Mouse (Mus musculus): ENCODE results near the gene Abraxas2. TPM values are rescaled to one million over a fixed set of nuclear protein-coding genes. Genes with fewer than 3 reads are reported as not detected.

Gene Abraxas2
- polyA plus RNA-seq (2014; fragmentation: Nextera tagmentation; extraction: Ambion mirVana): 40.7 and 41.3 TPM in 2 replicates

DNA sequence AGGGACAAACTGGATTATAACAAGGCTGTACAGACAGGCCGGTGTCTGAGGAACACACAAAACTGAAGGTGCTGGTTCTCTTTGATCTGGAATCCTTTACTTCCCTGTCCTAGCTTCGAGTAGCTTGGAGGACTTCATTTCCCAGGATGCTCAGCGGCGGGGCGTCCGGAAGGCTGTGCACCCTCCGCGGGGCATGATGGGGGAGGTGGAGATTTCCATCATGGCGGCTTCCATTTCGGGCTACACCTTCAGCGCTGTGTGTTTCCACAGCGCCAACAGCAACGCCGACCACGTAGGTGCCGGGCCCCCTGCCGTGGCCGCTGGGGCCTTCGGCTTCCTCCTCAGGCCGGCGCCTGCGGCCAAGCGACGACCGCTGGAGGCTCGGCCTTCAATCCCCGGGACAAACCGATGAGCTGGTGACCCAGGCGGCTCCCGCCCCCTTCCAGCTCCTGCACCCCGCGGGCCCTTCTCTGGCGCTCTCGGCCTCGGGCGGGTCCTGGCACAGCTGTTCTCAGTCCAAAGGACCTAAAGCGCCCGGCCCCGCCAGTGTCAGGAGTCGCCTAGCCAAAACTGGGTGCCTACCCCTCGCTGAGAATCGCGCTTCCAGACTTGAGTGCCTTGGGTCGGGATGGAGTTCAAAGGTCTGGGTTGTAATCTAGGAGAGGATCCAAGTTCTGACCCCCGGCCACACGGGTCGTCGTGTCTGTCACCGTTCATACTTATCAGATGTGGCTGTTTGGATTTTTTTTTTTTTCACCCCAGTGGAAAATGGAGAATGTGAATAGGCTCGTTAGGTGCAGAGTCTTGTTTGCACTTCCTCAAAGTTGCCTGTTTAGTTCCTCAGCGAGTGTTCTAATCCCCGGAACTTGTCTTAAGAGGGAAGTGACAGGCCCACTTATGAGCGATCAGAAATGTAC, at the start of gene Abraxas2:
TSS of gene Abraxas2 (plus strand) at position 184 of the 917 bp plus-strand sequence.
- no peaks in the 10 kb centered on the region for H3K27me3 ChIP-seq (ENCODE audit: control insufficient read depth, insufficient read depth, low read length)
- H3K36me3 ChIP-seq (ENCODE audit: control insufficient read depth, insufficient read depth, low read length): no peaks in the 10 kb centered on the region
- H3K9me3 ChIP-seq (ENCODE audit: control insufficient read depth, low read length): no peaks in the 10 kb centered on the region
- H3K9ac ChIP-seq (ENCODE audit: low read length): peak within 1 kb of the TSS; percentile 89
- peak within 1 kb of the TSS; percentile 67 for H3K4me2 ChIP-seq (ENCODE audit: low read depth, severe bottlenecking)
- DNase-seq (ENCODE audit: low spot score) (peak; percentile 94), ATAC-seq (ENCODE audit: insufficient number of reproducible peaks, low FRiP score, low TSS enrichment, low read depth) (peak; percentile 81)
- H3K27ac ChIP-seq (replicated peaks; ENCODE audit: low read depth, low read length): peak within 1 kb of the TSS; percentile 77; the same call in 1 of the 2 replicates
- H3K4me1 ChIP-seq (ENCODE audit: control insufficient read depth, insufficient read depth, low read length): no peaks in the 10 kb centered on the region
- peak within 1 kb of the TSS; percentile 97 for H3K4me3 ChIP-seq (ENCODE audit: low read depth, low read length)
- WGBS: under 1% methylated on average over 53 of the region's 53 CpGs

DNA sequence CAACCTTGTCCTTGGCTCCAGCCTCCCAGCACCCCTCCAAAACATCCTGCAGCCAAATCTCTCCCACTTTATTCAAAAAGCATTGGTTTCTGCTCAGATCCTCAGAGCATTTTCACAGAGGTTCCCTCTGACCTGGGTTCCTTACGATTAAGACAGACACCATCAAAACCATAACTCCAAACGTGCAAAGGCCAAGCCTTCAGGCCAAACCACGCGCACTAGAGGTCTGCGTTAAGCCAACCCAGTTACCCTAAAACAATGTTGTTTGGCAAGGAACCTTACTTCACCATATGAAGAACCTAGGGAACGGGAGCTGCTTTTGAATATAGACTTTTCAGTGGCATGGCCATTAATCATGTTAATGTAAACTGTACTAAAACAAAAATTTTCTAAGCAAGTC, 49.3 kb upstream of the Abraxas2 start:
- H3K27me3 ChIP-seq (ENCODE audit: control insufficient read depth, insufficient read depth, low read length): no peaks in the 10 kb centered on the region
- H3K9ac ChIP-seq (ENCODE audit: low read length): no peak overlapping the region
- no peaks in the 10 kb centered on the region for H3K36me3 ChIP-seq (ENCODE audit: control insufficient read depth, insufficient read depth, low read length)
- no peak overlapping the region for H3K4me3 ChIP-seq (ENCODE audit: low read depth, low read length)
- ATAC-seq (ENCODE audit: insufficient number of reproducible peaks, low FRiP score, low TSS enrichment, low read depth) (no peak), DNase-seq (ENCODE audit: low spot score) (no peak)
- peak overlapping the region; percentile 70; the same call in 1 of the 2 replicates for H3K27ac ChIP-seq (replicated peaks; ENCODE audit: low read depth, low read length)
- H3K9me3 ChIP-seq (ENCODE audit: control insufficient read depth, low read length): no peaks in the 10 kb centered on the region
- WGBS: 14% methylated on average over 6 of the region's 6 CpGs
- H3K4me2 ChIP-seq (ENCODE audit: low read depth, severe bottlenecking): peak overlapping the region; percentile 37; the same call in 1 of the 2 replicates
- peaks cover 50% of the 10 kb centered on the region for H3K4me1 ChIP-seq (ENCODE audit: control insufficient read depth, insufficient read depth, low read length)

DNA sequence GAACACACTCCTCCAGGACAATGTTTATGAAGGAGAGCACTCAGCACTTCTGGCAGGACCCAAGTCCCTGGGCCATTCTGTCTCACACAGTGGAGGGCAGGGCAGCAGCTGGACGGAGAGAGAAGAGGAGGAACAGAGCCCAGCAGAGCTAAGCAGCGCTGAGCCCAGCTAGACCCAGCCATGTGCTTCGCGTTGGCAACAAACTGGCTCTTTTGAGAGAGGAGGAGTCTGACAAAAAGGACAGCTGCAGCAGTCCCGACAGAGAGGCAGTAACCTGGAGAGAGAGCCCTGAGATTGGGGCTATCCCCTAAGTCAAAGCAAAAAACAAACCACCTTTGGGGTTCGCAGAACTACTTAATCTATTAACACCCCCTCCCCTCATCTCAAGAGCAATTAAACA, 48.7 kb upstream of the Abraxas2 start:
- H3K4me1 ChIP-seq (ENCODE audit: control insufficient read depth, insufficient read depth, low read length): peaks cover 53% of the 10 kb centered on the region
- no peak overlapping the region for H3K4me3 ChIP-seq (ENCODE audit: low read depth, low read length)
- H3K27ac ChIP-seq (replicated peaks; ENCODE audit: low read depth, low read length): no peak overlapping the region; the same call in 1 of the 2 replicates
- DNase-seq (ENCODE audit: low spot score) (peak; percentile 44), ATAC-seq (ENCODE audit: insufficient number of reproducible peaks, low FRiP score, low TSS enrichment, low read depth) (no peak)
- no peaks in the 10 kb centered on the region for H3K9me3 ChIP-seq (ENCODE audit: control insufficient read depth, low read length)
- H3K36me3 ChIP-seq (ENCODE audit: control insufficient read depth, insufficient read depth, low read length): no peaks in the 10 kb centered on the region
- WGBS: 7% methylated on average over 6 of the region's 6 CpGs
- H3K9ac ChIP-seq (ENCODE audit: low read length): no peak overlapping the region
- peak overlapping the region; percentile 8; the same call in 1 of the 2 replicates for H3K4me2 ChIP-seq (ENCODE audit: low read depth, severe bottlenecking)
- H3K27me3 ChIP-seq (ENCODE audit: control insufficient read depth, insufficient read depth, low read length): no peaks in the 10 kb centered on the region

DNA sequence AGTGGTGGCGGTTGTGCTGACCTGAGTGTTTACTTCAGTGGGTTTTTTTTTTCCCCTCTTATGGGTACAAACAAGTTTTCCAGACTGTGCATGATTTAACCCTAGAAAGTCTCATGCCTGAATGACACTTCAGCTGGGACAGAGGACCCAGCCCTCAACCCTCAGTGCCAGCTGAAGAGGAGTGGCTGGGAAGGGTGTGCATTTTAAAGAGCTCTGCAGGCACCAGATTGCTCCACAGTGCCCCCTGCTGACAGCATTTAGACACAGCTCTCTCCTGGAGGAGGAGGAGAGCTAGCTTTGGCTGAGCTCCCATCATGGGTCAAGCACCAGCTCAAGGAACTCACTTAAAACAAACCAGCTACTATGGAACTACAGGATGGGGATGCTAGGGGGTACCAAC, 48.1 kb upstream of the Abraxas2 start:
- no peak overlapping the region for H3K4me3 ChIP-seq (ENCODE audit: low read depth, low read length)
- H3K4me1 ChIP-seq (ENCODE audit: control insufficient read depth, insufficient read depth, low read length): peaks cover 58% of the 10 kb centered on the region
- H3K27me3 ChIP-seq (ENCODE audit: control insufficient read depth, insufficient read depth, low read length): no peaks in the 10 kb centered on the region
- H3K9me3 ChIP-seq (ENCODE audit: control insufficient read depth, low read length): no peaks in the 10 kb centered on the region
- 33% methylated on average over 1 of the region's 1 CpGs for WGBS
- H3K9ac ChIP-seq (ENCODE audit: low read length): no peak overlapping the region
- peak overlapping the region; percentile 8 for H3K4me2 ChIP-seq (ENCODE audit: low read depth, severe bottlenecking)
- ATAC-seq (ENCODE audit: insufficient number of reproducible peaks, low FRiP score, low TSS enrichment, low read depth) (no peak), DNase-seq (ENCODE audit: low spot score) (peak; percentile 95)
- H3K27ac ChIP-seq (replicated peaks; ENCODE audit: low read depth, low read length): no peak overlapping the region
- no peaks in the 10 kb centered on the region for H3K36me3 ChIP-seq (ENCODE audit: control insufficient read depth, insufficient read depth, low read length)

DNA sequence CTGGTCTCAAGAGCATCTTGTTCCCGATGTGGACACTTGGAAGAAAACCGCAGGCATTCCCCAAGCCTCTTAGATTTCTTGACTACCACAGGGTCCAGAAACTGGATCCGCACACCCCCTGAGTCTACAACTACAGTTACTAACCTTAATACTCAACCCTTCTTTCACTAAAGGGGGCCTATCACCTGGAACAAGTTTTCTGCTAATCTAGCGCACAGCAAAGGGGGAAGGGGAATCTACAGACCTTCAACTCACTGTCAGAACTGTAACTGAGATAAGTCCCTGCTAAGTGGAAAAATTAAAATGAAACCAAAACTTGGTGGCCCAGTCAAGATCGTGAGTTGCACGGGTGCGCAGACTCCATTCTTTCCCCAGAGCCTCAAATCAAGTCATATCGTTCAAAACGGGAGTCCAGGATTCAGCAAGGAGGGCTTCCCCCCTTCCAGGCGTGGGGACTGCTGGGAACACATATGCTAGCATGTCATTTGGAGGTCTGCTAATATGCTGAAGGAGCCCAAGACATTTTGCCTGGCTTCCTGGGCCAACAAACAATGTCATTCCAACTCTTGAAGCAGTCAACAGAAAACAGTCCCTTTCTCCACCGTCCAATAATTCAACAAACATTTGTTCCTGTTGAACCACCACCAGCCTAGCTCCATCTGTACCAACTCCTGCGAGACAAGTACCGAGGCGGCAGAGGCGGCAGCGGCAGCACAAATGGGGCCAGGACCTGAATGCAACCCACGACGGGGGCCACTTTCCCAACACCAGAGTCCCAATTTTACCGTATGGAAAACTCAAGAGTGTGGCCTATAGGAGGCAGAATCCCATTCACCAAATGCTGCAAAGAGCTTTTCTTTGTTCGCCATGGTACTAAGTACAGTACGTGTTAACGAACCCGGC, 47.1 kb upstream of the Abraxas2 start:
- Histone ChIP-seq H3K4me2 (ENCODE audit: low read depth, severe bottlenecking) (peak overlapping the region; percentile 88), H3K9ac (ENCODE audit: low read length) (peak overlapping the region; percentile 93), H3K27me3 (ENCODE audit: control insufficient read depth, insufficient read depth, low read length) (no peaks in the 10 kb centered on the region), H3K27ac (replicated peaks; ENCODE audit: low read depth, low read length) (peak overlapping the region; percentile 90), H3K9me3 (ENCODE audit: control insufficient read depth, low read length) (no peaks in the 10 kb centered on the region), H3K36me3 (ENCODE audit: control insufficient read depth, insufficient read depth, low read length) (no peaks in the 10 kb centered on the region), H3K4me3 (ENCODE audit: low read depth, low read length) (peak overlapping the region; percentile 68), H3K4me1 (ENCODE audit: control insufficient read depth, insufficient read depth, low read length) (peaks cover 60% of the 10 kb centered on the region)
- ATAC-seq (ENCODE audit: insufficient number of reproducible peaks, low FRiP score, low TSS enrichment, low read depth): no peak
- WGBS: 9% methylated on average over 23 of the region's 23 CpGs
- DNase-seq (ENCODE audit: low spot score): peak; percentile 65

DNA sequence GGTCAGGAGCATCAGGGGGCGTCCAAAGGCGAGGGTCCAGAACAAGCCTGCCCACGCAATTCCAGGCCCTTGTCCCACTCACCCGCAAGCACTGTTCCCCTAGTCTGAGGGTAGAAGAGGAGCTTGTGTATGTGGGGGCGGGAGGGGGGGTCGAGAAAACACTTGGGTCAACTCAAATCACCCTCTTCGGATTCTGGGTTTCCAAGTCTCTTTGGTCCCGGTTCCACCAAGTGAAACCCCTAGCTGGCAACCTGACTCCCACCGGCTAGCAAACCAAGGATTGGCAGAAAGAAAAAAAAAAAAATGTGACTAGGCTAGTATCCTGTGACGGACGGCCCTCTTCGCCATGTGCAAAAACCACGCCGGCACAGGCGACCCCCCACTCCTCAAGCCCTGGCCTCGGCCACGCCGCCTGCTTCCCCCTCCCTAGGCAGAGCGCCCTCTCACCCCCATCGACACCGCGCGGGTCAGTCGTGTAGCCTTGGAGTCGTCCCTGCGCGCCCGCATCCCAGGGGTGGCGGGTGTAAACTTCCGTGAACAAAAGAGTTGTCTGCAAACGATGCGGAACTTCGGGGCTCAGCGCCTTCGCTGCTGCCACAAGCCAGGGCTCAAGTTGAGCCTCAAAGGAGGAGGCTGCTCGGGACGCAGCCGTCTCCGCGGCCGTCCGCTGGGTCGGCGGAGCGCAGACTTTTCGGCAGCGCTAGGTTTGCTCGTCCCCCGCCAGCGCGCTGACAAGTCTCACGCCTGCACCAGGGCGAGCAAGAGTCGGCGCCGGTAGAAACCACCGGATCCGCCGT, 46.2 kb upstream of the Abraxas2 start:
- DNase-seq (ENCODE audit: low spot score): peak; percentile 77
- Histone ChIP-seq H3K4me3 (ENCODE audit: low read depth, low read length) (peak overlapping the region; percentile 68), H3K27ac (replicated peaks; ENCODE audit: low read depth, low read length) (peak overlapping the region; percentile 90), H3K27me3 (ENCODE audit: control insufficient read depth, insufficient read depth, low read length) (no peaks in the 10 kb centered on the region), H3K9me3 (ENCODE audit: control insufficient read depth, low read length) (no peaks in the 10 kb centered on the region), H3K4me2 (ENCODE audit: low read depth, severe bottlenecking) (peak overlapping the region; percentile 88), H3K36me3 (ENCODE audit: control insufficient read depth, insufficient read depth, low read length) (no peaks in the 10 kb centered on the region), H3K9ac (ENCODE audit: low read length) (peak overlapping the region; percentile 93), H3K4me1 (ENCODE audit: control insufficient read depth, insufficient read depth, low read length) (peaks cover 52% of the 10 kb centered on the region)
- 1% methylated on average over 59 of the region's 59 CpGs for WGBS
- peak; percentile 48; the same call in 1 of the 2 replicates for ATAC-seq (ENCODE audit: insufficient number of reproducible peaks, low FRiP score, low TSS enrichment, low read depth)

DNA sequence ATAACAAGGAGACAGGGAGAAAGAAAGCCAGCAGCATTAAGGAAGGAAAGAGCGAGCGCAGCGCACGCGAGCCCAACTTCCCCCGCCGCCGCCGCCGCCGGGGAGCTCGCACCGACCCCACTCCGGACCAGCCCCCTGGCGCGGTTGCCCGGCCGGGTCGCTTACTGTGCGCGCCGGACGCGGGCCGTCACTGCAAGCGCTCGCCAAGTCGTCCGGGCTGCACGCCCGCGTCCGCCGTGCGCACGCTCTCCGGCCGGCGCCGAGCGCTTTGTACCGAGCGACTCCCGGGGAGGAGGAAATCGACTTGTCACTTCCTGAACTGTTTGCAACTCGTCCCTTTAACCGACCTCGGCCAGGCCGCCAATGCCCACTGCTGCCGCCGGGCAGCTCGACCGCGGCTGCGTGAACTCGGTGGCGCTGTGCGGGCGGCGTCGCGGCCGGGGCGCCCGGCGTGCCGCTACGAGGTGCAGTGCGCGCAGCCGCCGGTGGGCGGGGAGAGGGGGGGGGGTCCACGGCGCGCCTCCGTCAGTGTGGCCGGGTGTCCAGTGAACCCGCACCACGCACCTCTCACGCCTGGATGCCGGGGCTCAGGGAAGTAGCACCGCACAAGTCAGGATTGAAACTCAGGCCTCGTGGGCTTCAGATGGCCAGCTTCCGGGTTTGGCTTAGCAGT, 45.5 kb upstream of the Abraxas2 start, which contains the start of gene Fam53b:
TSS of gene Fam53b (minus strand) at position 471 of the 673 bp plus-strand sequence.
- Histone ChIP-seq H3K9me3 (ENCODE audit: control insufficient read depth, low read length) (no peaks in the 10 kb centered on the region), H3K36me3 (ENCODE audit: control insufficient read depth, insufficient read depth, low read length) (no peaks in the 10 kb centered on the region), H3K4me3 (ENCODE audit: low read depth, low read length) (peak within 1 kb of the TSS; percentile 68), H3K27ac (replicated peaks; ENCODE audit: low read depth, low read length) (peak within 1 kb of the TSS; percentile 90), H3K4me2 (ENCODE audit: low read depth, severe bottlenecking) (peak within 1 kb of the TSS; percentile 88), H3K9ac (ENCODE audit: low read length) (peak within 1 kb of the TSS; percentile 93), H3K4me1 (ENCODE audit: control insufficient read depth, insufficient read depth, low read length) (peaks cover 48% of the 10 kb centered on the region), H3K27me3 (ENCODE audit: control insufficient read depth, insufficient read depth, low read length) (no peaks in the 10 kb centered on the region)
- DNase-seq (ENCODE audit: low spot score) (peak; percentile 79), ATAC-seq (ENCODE audit: insufficient number of reproducible peaks, low FRiP score, low TSS enrichment, low read depth) (peak; percentile 16; the same call in 1 of the 2 replicates)
- under 1% methylated on average over 79 of the region's 85 CpGs for WGBS
